In the genomic region with DNA sequence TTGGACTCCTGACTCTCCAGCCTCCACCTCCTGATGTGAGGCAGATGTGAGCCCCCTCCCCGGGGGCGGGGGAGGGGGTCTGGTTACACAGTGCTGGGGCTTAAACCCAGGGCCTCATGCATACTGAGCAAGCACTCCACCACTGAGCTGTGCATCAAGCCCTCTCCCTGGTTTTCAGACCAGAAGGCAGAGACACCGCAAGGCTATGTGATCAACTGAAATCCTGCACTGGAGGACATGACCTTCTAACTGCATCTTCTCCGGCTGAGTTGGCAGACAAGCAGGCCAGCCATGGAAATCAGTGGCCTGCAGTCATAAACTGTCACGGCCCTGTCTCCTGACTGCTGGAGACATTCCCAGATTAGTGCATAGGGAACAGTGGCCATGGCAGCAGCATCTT, we compare ENCODE assay signal across 20 mouse cellular contexts. TPM values are rescaled to one million over a fixed set of nuclear protein-coding genes. Genes with fewer than 3 reads are reported as not detected.
A peak's percentile ranks its signal among the peaks of the same experiment; 100 is the strongest.
DNase-seq lines count a peak whose midpoint lies in the region; ATAC-seq and TF ChIP-seq lines count a peak whose summit lies in the region.
"Had no signal": no experiment of that assay in that cellular context is flagged by ENCODE, and none has a peak within 500 bp of the region (broad histone marks: within the 10 kb centered on the region; RNA-seq: fewer than 3 reads in every experiment).

No protein-coding gene starts in this region.

- TF ChIP-seq EP300 in stomach, postnatal 0 days (optimal IDR thresholded peaks at IDR 0.05) = no peak

- 47% methylated on average over 5 of the region's 5 CpGs for WGBS in stomach, embryonic 15.5 days
- 54% methylated on average over 5 of the region's 5 CpGs for WGBS in stomach, postnatal 0 days

- H3K36me3 ChIP-seq in stomach, embryonic 15.5 days = no peaks in the 10 kb centered on the region
- no peaks in the 10 kb centered on the region for H3K36me3 ChIP-seq in stomach, postnatal 0 days (ENCODE audit: control insufficient read depth, insufficient read depth, low read length)
- H3K36me3 ChIP-seq: hindbrain, embryonic 10.5 days; lung, embryonic 15.5 days had no signal

- no peaks in the 10 kb centered on the region for H3K9me3 ChIP-seq in stomach, embryonic 15.5 days
- no peaks in the 10 kb centered on the region for H3K9me3 ChIP-seq in stomach, postnatal 0 days (ENCODE audit: control insufficient read depth, low read length)
- H3K9me3 ChIP-seq: hindbrain, embryonic 10.5 days; lung, embryonic 15.5 days had no signal

- peak; percentile 52 for DNase-seq in heart, adult 8-10 months (ENCODE audit: low spot score)
- no peak for DNase-seq in heart, postnatal 25 days (ENCODE audit: low spot score)
- DNase-seq in stomach, postnatal 0 days (ENCODE audit: low spot score) = no peak
- DNase-seq in adrenal gland, postnatal 36 days = peak; percentile 53 to 71
- DNase-seq in B cell, adult 2 months = no peak
- DNase-seq: cerebellum, adult 18-20 months; gastrocnemius, postnatal 25 days; kidney, postnatal 4 days; thymus, adult 18-20 months had no signal

- no peaks in the 10 kb centered on the region for H3K4me1 ChIP-seq in stomach, embryonic 15.5 days
- no peaks in the 10 kb centered on the region for H3K4me1 ChIP-seq in stomach, postnatal 0 days (replicated peaks; ENCODE audit: control insufficient read depth, insufficient read depth)
- H3K4me1 ChIP-seq: hindbrain, embryonic 10.5 days had no signal

- H3K27ac ChIP-seq in stomach, embryonic 15.5 days = no peak overlapping the region
- no peak overlapping the region for H3K27ac ChIP-seq in stomach, postnatal 0 days (replicated peaks)
- H3K27ac ChIP-seq: hindbrain, embryonic 10.5 days; lung, embryonic 15.5 days had no signal

- H3K4me3 ChIP-seq in stomach, embryonic 15.5 days (replicated peaks) = no peak overlapping the region
- no peak overlapping the region for H3K4me3 ChIP-seq in stomach, postnatal 0 days (ENCODE audit: low read depth, low read length)
- H3K4me3 ChIP-seq: hindbrain, embryonic 10.5 days; lung, embryonic 15.5 days had no signal

- intact Hi-C loops in heart, postnatal 25 days (cut with DNase I) = no loop called here

- no peaks in the 10 kb centered on the region for H3K27me3 ChIP-seq in stomach, embryonic 15.5 days (replicated peaks)
- H3K27me3 ChIP-seq in stomach, postnatal 0 days (ENCODE audit: control insufficient read depth, insufficient read depth, low read length) = no peaks in the 10 kb centered on the region
- H3K27me3 ChIP-seq: lung, embryonic 15.5 days; Patski had no signal

- 0 out of 2 replicates have a peak, but pooled peaks have one; percentile 36 for ATAC-seq in stomach, embryonic 15.5 days (ENCODE audit: insufficient read depth, low FRiP score, low read depth)
- ATAC-seq in stomach, postnatal 0 days (ENCODE audit: low FRiP score, low TSS enrichment) = no peak
- no peak for ATAC-seq in activated CD4-positive, CD25-positive, alpha-beta regulatory T cell, adult 4 months
- ATAC-seq: forebrain, embryonic 16.5 days; Patski had no signal

- TF ChIP-seq CTCF in stomach, postnatal 0 days (IDR thresholded peaks at IDR 0.05; ENCODE audit: low read depth) = no peak

- no peak overlapping the region for H3K4me2 ChIP-seq in stomach, embryonic 15.5 days
- no peak overlapping the region for H3K4me2 ChIP-seq in stomach, postnatal 0 days (replicated peaks; ENCODE audit: low read depth)
- H3K4me2 ChIP-seq: lung, embryonic 15.5 days had no signal

- no peak overlapping the region for H3K9ac ChIP-seq in stomach, embryonic 15.5 days
- H3K9ac ChIP-seq in stomach, postnatal 0 days (ENCODE audit: low read length) = no peak overlapping the region
- H3K9ac ChIP-seq: lung, embryonic 15.5 days had no signal

RNA-seq across cellular contexts. Expression of a gene that starts 6.2 kb away (rescaled TPM):
- total RNA-seq in heart, adult 8-10 months (2022) = 100 to 1,000 TPM; 265 to 313 (median 289) TPM
- 100 to 1,000 TPM; 285 to 296 TPM for total RNA-seq in heart, postnatal 25 days (2021)
- 167 and 173 TPM in 2 replicates for polyA plus RNA-seq in stomach, embryonic 15.5 days (2015; fragmentation: Nextera tagmentation; extraction: Ambion mirVana)
- polyA plus RNA-seq in stomach, postnatal 0 days (2015; fragmentation: Nextera tagmentation; extraction: Ambion mirVana) = 86.0 and 89.2 TPM in 2 replicates
- 100 to 1,000 TPM; 499 to 690 TPM for total RNA-seq in adrenal gland, postnatal 36 days (2021)
- 10 to 100 TPM; 34.1 to 56.7 TPM for polyA plus RNA-seq in activated CD4-positive, CD25-positive, alpha-beta regulatory T cell, adult 4 months (2017; shearing (Covaris generic))

RNA-seq across cellular contexts. Expression of a gene that starts 33.7 kb away (rescaled TPM):
- total RNA-seq in heart, adult 8-10 months (2022) = under 1 TPM in 3 of 4 experiments, not detected in 1; 0.44 to 0.53 (median 0.46) TPM
- total RNA-seq in heart, postnatal 25 days (2021) = under 1 TPM; 0.28 to 0.68 TPM
- 3.4 TPM in 2 replicates for polyA plus RNA-seq in stomach, embryonic 15.5 days (2015; fragmentation: Nextera tagmentation; extraction: Ambion mirVana)
- polyA plus RNA-seq in stomach, postnatal 0 days (2015; fragmentation: Nextera tagmentation; extraction: Ambion mirVana) = 1.7 and 2.2 TPM in 2 replicates
- 1 to 10 TPM; 2.3 to 3.3 TPM for total RNA-seq in adrenal gland, postnatal 36 days (2021)
- 1 to 10 TPM; 1.7 to 2.4 TPM for polyA plus RNA-seq in activated CD4-positive, CD25-positive, alpha-beta regulatory T cell, adult 4 months (2017; shearing (Covaris generic))

RNA-seq across cellular contexts. Expression of a gene that starts 39.3 kb away (rescaled TPM):
- not detected for total RNA-seq in heart, adult 8-10 months (2022)
- total RNA-seq in heart, postnatal 25 days (2021) = not detected
- polyA plus RNA-seq in stomach, embryonic 15.5 days (2015; fragmentation: Nextera tagmentation; extraction: Ambion mirVana) = 1.7 TPM in 2 replicates
- 0.07 TPM in 1 of 2 replicates, not detected in the other for polyA plus RNA-seq in stomach, postnatal 0 days (2015; fragmentation: Nextera tagmentation; extraction: Ambion mirVana)
- total RNA-seq in adrenal gland, postnatal 36 days (2021) = not detected
- polyA plus RNA-seq in activated CD4-positive, CD25-positive, alpha-beta regulatory T cell, adult 4 months (2017; shearing (Covaris generic)) = not detected
- total RNA-seq: gastrocnemius, postnatal 25 days; layer of hippocampus, postnatal 25 days had no signal
- polyA plus RNA-seq: forebrain, embryonic 16.5 days; hindbrain, embryonic 10.5 days; intestine, embryonic 14.5 days; limb, embryonic 11.5 days; lung, embryonic 15.5 days; spleen, adult 2 months had no signal

RNA-seq across cellular contexts. Expression of a gene that starts 52.9 kb away (rescaled TPM):
- 100 to 1,000 TPM; 312 to 583 (median 421) TPM for total RNA-seq in heart, adult 8-10 months (2022)
- total RNA-seq in heart, postnatal 25 days (2021) = 100 to 1,000 TPM; 385 to 513 TPM
- 291 and 451 TPM in 2 replicates for polyA plus RNA-seq in stomach, embryonic 15.5 days (2015; fragmentation: Nextera tagmentation; extraction: Ambion mirVana)
- 1,235 and 1,355 TPM in 2 replicates for polyA plus RNA-seq in stomach, postnatal 0 days (2015; fragmentation: Nextera tagmentation; extraction: Ambion mirVana)
- 100 to 1,000 TPM in 1 of 2 experiments, 10 to 100 TPM in 1; 85.2 to 330 TPM for total RNA-seq in adrenal gland, postnatal 36 days (2021)
- not detected for polyA plus RNA-seq in activated CD4-positive, CD25-positive, alpha-beta regulatory T cell, adult 4 months (2017; shearing (Covaris generic))
- total RNA-seq: megakaryocyte, adult 5-6 weeks had no signal

RNA-seq across cellular contexts. Expression of a gene that starts 54.0 kb away (rescaled TPM):
- 1 to 10 TPM; 6.0 to 7.3 (median 6.8) TPM for total RNA-seq in heart, adult 8-10 months (2022)
- total RNA-seq in heart, postnatal 25 days (2021) = 1 to 10 TPM; 7.9 to 8.4 TPM
- 22.9 and 25.4 TPM in 2 replicates for polyA plus RNA-seq in stomach, embryonic 15.5 days (2015; fragmentation: Nextera tagmentation; extraction: Ambion mirVana)
- 13.5 and 16.2 TPM in 2 replicates for polyA plus RNA-seq in stomach, postnatal 0 days (2015; fragmentation: Nextera tagmentation; extraction: Ambion mirVana)
- total RNA-seq in adrenal gland, postnatal 36 days (2021) = 10 to 100 TPM; 13.3 to 17.1 TPM
- 10 to 100 TPM; 10.6 to 13.8 TPM for polyA plus RNA-seq in activated CD4-positive, CD25-positive, alpha-beta regulatory T cell, adult 4 months (2017; shearing (Covaris generic))

Comparison
In these comparisons a context has a peak if more than half of its experiments do, and no peak if none do; other contexts are left out.
1. DNase-seq: peak in heart, adult 8-10 months (single experiment) and adrenal gland, postnatal 36 days (2 of 2); none in heart, postnatal 25 days (single experiment), stomach, postnatal 0 days (single experiment) and B cell, adult 2 months (0 of 2).